Mouse (Mus musculus) small intestine, adult 2 months (tissue): Measurements from ENCODE around the gene Tspan14.

Experiments
- CTCF ChIP-seq: fragments of 200-500 bp; IDR thresholded peaks from 2 replicates; pipeline ENCODE4 v1.5.1; 2012; ENCODE audit warnings: low read depth, mild to moderate bottlenecking, control low read depth, inconsistent platforms, low read length, moderate library complexity, mixed read lengths; ENCODE audit not compliant: insufficient replicate concordance, insufficient read length; ENCODE audit errors: extremely low read depth
- POLR2A ChIP-seq: fragments of 200-500 bp; IDR thresholded peaks from 2 replicates; pipeline ENCODE4 v1.6.1; 2012; ENCODE audit warnings: low read depth, mild to moderate bottlenecking, control low read depth, inconsistent platforms, low read length, moderate library complexity

- TF ChIP-seq POLR2A = no peak
- TF ChIP-seq CTCF = no peak
Measured at GRCm38 (mm10) chr14:40895681-40896080, 70.9 kb downstream of the Tspan14 start.
